Mouse (Mus musculus): ENCODE results near the gene Cntn3.

DNA sequence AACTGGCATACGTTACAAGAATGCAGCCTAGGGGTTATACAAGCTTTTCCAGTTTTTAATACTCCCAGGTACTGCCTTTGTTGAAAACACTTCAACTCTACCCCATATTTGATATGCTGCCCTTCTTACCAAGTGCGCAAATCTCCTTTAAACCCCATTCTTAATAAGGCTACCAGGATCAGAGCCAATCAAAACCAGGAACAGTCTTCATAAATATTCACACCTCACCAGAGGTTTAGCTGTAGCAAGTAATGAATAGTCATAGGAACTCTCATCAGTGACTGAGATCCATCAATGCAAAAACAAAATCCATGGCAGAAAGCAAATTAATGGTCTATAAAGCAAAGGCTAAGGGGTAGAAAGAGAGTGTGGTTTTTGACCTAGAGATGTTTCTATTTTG lies 10.7 kb upstream of the Cntn3 start:
- TF ChIP-seq CTCF (IDR thresholded peaks at IDR 0.05; ENCODE audit: extremely low read depth, insufficient read length, insufficient replicate concordance, low read depth, low read length): no peak
- TF ChIP-seq POLR2A (IDR thresholded peaks at IDR 0.05; ENCODE audit: low read depth, low read length): no peak
